Mouse (Mus musculus) liver, postnatal 0 days (tissue): ENCODE measurements around the gene L1cam. TPM values are rescaled to one million over a fixed set of nuclear protein-coding genes. Genes with fewer than 3 reads are reported as not detected.

Source experiments
- ATAC-seq: fragments of 200-750 bp; cut with Nextera tagmentation; 2 replicates; pipeline ENCODE4 v1.8.0; 2017; ENCODE audit warnings: mild to moderate bottlenecking, moderate library complexity
- DNase-seq: peaks from one replicate; pipeline ENCODE4 v3.0.0-alpha.2; 2016
- H3K27ac ChIP-seq: fragments of 300-500 bp; sonication (generic); 2 replicates; pipeline ENCODE4 v1.5.1; 2014; ENCODE audit warnings: antibody characterized with exemption, moderate library complexity, mild to moderate bottlenecking, low read depth
- H3K27me3 ChIP-seq: fragments of 300-500 bp; sonication (generic); 2 replicates; pipeline ENCODE4 v1.6.1; 2014; ENCODE audit warnings: low read length, control low read depth, mixed read lengths; ENCODE audit not compliant: insufficient read depth
- H3K36me3 ChIP-seq: fragments of 300-500 bp; sonication (generic); replicated peaks from 2 replicates; pipeline ENCODE4 v1.6.1; 2014; ENCODE audit warnings: mild to moderate bottlenecking, control low read depth, low read length, moderate library complexity, mixed read lengths; ENCODE audit not compliant: insufficient read depth
- H3K4me1 ChIP-seq: fragments of 300-500 bp; sonication (generic); 2 replicates; pipeline ENCODE4 v1.6.1; 2014; ENCODE audit warnings: antibody characterized with exemption, mild to moderate bottlenecking, control low read depth; ENCODE audit not compliant: insufficient read depth
- H3K4me2 ChIP-seq: fragments of 300-500 bp; sonication (generic); 2 replicates; pipeline ENCODE4 v1.6.1; 2014; ENCODE audit warnings: low read depth, mild to moderate bottlenecking, low read length, moderate library complexity, mixed read lengths
- H3K4me3 ChIP-seq: fragments of 300-500 bp; sonication (generic); 2 replicates; pipeline ENCODE4 v1.5.1; 2014; ENCODE audit warnings: low read depth, low read length
- H3K9ac ChIP-seq: fragments of 300-500 bp; sonication (generic); replicated peaks from 2 replicates; pipeline ENCODE4 v1.6.1; 2014; ENCODE audit warnings: mild to moderate bottlenecking, moderate library complexity
- H3K9me3 ChIP-seq: fragments of 300-500 bp; sonication (generic); 2 replicates; pipeline ENCODE4 v1.6.1; 2016; ENCODE audit warnings: mild to moderate bottlenecking, control low read depth, low read length, mixed read lengths
- CTCF ChIP-seq: sonication (generic); IDR thresholded peaks from 2 replicates; pipeline ENCODE4 v1.5.1; 2016; ENCODE audit warnings: antibody characterized with exemption, low read depth
- EP300 ChIP-seq: IDR thresholded peaks from 2 replicates; pipeline ENCODE4 v1.6.1; 2016; ENCODE audit warnings: antibody characterized with exemption, low read depth, mild to moderate bottlenecking
- WGBS: fragments of 180-500 bp; shearing (Covaris S2); extraction: QIAGEN DNeasy Blood & Tissue Kit; methylation state at CpG from one replicate; pipeline ENCODE4 v1.1.7; 2014; ENCODE audit not compliant: insufficient replicate concordance; 5-methylcytosine and 5-hydroxymethylcytosine counted together
- polyA plus RNA-seq: library from polyadenylated mRNA; unstranded; fragments of >200 nt; fragmentation: Nextera tagmentation; extraction: Ambion mirVana; gene quantifications from 2 replicates; pipeline ENCODE4 v1.2.1, GENCODE M21; 2015

L1cam gene
- polyA plus RNA-seq, 1 experiment from 2014 or later, result 0.12 TPM

- Histone ChIP-seq H3K36me3 (no peaks in the 10 kb centered on the region), H3K4me3 (no peak overlapping the region), H3K27ac (no peak overlapping the region), H3K4me2 (no peak overlapping the region), H3K27me3 (no peaks in the 10 kb centered on the region; the same call in 1 of the 2 replicates), H3K9me3 (no peaks in the 10 kb centered on the region), H3K9ac (no peak overlapping the region), H3K4me1 (no peaks in the 10 kb centered on the region)
- DNase-seq (no peak), ATAC-seq (no peak)
- TF ChIP-seq CTCF (no peak), EP300 (no peak)
- WGBS, result 38% methylated on average over 3 of the region's 3 CpGs
Measured at GRCm38 (mm10) chrX:73816596-73817314, 79.2 kb downstream of the L1cam start.

DNA sequence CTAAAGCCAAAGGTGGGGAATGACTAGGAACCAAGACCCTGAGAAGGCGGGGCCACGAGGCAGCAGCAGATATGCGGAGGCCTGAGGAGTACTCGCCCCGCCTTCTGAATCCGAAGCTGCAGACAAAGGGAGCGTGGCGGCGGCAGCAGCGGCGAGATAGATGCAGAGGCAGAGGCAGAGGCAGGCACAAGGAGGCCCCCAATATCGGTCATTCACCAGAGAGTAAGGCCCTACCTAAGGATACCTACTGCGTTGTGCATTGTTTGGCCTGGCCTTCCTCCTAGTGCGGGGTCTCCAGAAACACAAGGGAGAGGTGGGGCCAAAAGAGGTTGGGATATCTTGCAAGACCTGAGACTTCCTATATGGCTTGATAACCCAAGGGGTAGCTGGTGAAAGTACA, 80.8 kb downstream of the L1cam start:
- WGBS, result 17% methylated on average over 14 of the region's 14 CpGs
- TF ChIP-seq CTCF (no peak), EP300 (no peak)
- Histone ChIP-seq H3K9me3 (no peaks in the 10 kb centered on the region), H3K27ac (no peak overlapping the region), H3K36me3 (no peaks in the 10 kb centered on the region), H3K9ac (no peak overlapping the region), H3K27me3 (no peaks in the 10 kb centered on the region), H3K4me1 (no peaks in the 10 kb centered on the region), H3K4me3 (no peak overlapping the region), H3K4me2 (no peak overlapping the region; the same call in 1 of the 2 replicates)
- no peak for DNase-seq
- ATAC-seq, result no peak

- TF ChIP-seq EP300, result no peak
- TF ChIP-seq CTCF, result no peak
- H3K9me3 ChIP-seq, result no peaks in the 10 kb centered on the region
- ATAC-seq, result no peak
Measured at GRCm38 (mm10) chrX:73805814-73806213, 90.1 kb downstream of the L1cam start.

More at GRCm38 (mm10) chrX:73805814-73806213, 90.1 kb downstream of the L1cam start:
- Histone ChIP-seq H3K4me1 (no peaks in the 10 kb centered on the region), H3K27me3 (no peaks in the 10 kb centered on the region), H3K4me3 (no peak overlapping the region), H3K36me3 (no peaks in the 10 kb centered on the region), H3K27ac (no peak overlapping the region), H3K4me2 (no peak overlapping the region), H3K9ac (no peak overlapping the region)
- 71% methylated on average over 1 of the region's 1 CpGs for WGBS
- no peak for DNase-seq

Other genes with a start within 250 kb of the L1cam start
- gene Pnck, start 236.0 kb downstream of the L1cam start, polyA plus RNA-seq, result 0.61 and 0.66 TPM in 2 replicates
- gene Slc6a8, start 223.0 kb downstream of the L1cam start, polyA plus RNA-seq, result 0.72 and 0.81 TPM in 2 replicates
- gene Bcap31, start 179.9 kb downstream of the L1cam start, polyA plus RNA-seq, result 143 and 144 TPM in 2 replicates
- gene Abcd1, start 179.5 kb downstream of the L1cam start, polyA plus RNA-seq, result 7.0 and 7.5 TPM in 2 replicates
- gene Plxnb3, start 139.0 kb downstream of the L1cam start, polyA plus RNA-seq, result 0.15 and 0.23 TPM in 2 replicates
- gene Srpk3, start 121.7 kb downstream of the L1cam start, polyA plus RNA-seq, result 1.7 TPM in 2 replicates
- 83.7 and 88.1 TPM in 2 replicates for gene Idh3g, start 109.2 kb downstream of the L1cam start, polyA plus RNA-seq
- 183 and 185 TPM in 2 replicates for gene Ssr4, start 109.1 kb downstream of the L1cam start, polyA plus RNA-seq
- gene Pdzd4, start 71.1 kb downstream of the L1cam start, polyA plus RNA-seq, result 0.04 and 0.06 TPM in 2 replicates
- 0.08 and 0.09 TPM in 2 replicates for gene Avpr2, start 4.0 kb downstream of the L1cam start, polyA plus RNA-seq
- gene Arhgap4, start 25.8 kb upstream of the L1cam start, polyA plus RNA-seq, result 5.1 and 5.2 TPM in 2 replicates
- gene Naa10, start 25.8 kb upstream of the L1cam start, polyA plus RNA-seq, result 48.9 and 51.8 TPM in 2 replicates
- gene Renbp, start 34.7 kb upstream of the L1cam start, polyA plus RNA-seq, result 22.3 and 22.6 TPM in 2 replicates
- gene Hcfc1, start 70.3 kb upstream of the L1cam start, polyA plus RNA-seq, result 14.6 and 16.4 TPM in 2 replicates
- gene Irak1, start 127.8 kb upstream of the L1cam start, polyA plus RNA-seq, result 17.9 and 18.7 TPM in 2 replicates
- gene Opn1mw, start 231.4 kb upstream of the L1cam start, polyA plus RNA-seq, result not detected in 2 replicates
- gene Mecp2, start 239.3 kb upstream of the L1cam start, polyA plus RNA-seq, result 4.7 and 5.4 TPM in 2 replicates